Mouse (Mus musculus) hematopoietic stem cell, adult 5-6 weeks (primary cell): ENCODE measurements around the gene Ptpn13. TPM values are rescaled to one million over a fixed set of nuclear protein-coding genes. Genes with fewer than 3 reads are reported as not detected.

Experiments used
- ATAC-seq, 2 experiments: fragments of 125-278 bp in 1 of 2; replicated peaks in 1 of 2; 2 replicates each; pipeline ENCODE4 v1.8.0; 2016 to 2017; ENCODE audit warnings: inconsistent platforms in 2 of 2, mild to moderate bottlenecking in 2 of 2, moderate number of reproducible peaks in 2 of 2, low read depth in 1 of 2, moderate TSS enrichment in 1 of 2; ENCODE audit not compliant: low FRiP score in 2 of 2, poor library complexity in 2 of 2, severe bottlenecking in 2 of 2, insufficient read depth in 1 of 2, low TSS enrichment in 1 of 2
- total RNA-seq: library from RNA; stranded (forward); fragments of 172-1452, 232-1000 nt; gene quantifications from 2 replicates; pipeline ENCODE4 v1.2.3, GENCODE M21; 2017

Gene Ptpn13
- total RNA-seq, 1 experiment from 2014 or later, result 1.6 TPM

GRCm38 (mm10) chr5:103637162-103637561, 212.2 kb downstream of the Ptpn13 start:
- ATAC-seq, result no peak

DNA sequence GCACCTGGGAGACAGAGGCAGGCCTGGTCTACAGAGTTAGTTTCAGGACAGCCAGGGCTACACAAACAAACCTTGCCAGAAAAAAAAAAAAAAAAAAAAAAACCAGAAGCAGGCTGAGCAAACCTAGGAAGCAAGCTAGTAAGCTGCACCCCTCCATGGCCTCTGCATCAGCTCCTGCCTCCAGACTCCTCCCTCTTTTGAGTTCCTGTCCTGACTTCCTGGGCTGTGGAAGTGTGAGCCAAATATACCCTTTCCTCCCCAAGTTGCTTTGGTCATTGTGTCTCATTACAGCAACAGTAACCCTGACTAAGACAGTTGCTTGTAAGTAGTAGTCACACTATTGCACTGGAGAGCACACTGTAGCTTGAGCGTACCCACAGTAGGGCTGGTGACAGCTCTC, 219.2 kb downstream of the Ptpn13 start:
- ATAC-seq, result peak; percentile 42 to 64

GRCm38 (mm10) chr5:103647320-103647719, 222.3 kb downstream of the Ptpn13 start:
- ATAC-seq, result no peak

Other genes starting within 250 kb of the Ptpn13 start
- gene Mapk10, start 213.9 kb upstream of the Ptpn13 start, total RNA-seq, result not detected in 2 replicates
- gene Slc10a6, start 204.2 kb downstream of the Ptpn13 start, total RNA-seq, result not detected in 2 replicates
- not detected in 2 replicates for gene 1700016H13Rik, start 230.8 kb downstream of the Ptpn13 start, total RNA-seq